Mouse (Mus musculus) lung, embryonic 15.5 days (tissue): ENCODE measurements around the gene Gsap. TPM values are rescaled to one million over a fixed set of nuclear protein-coding genes. Genes with fewer than 3 reads are reported as not detected.

Experiments
- ATAC-seq: fragments of 200-750 bp; cut with Nextera tagmentation; 2 replicates; pipeline ENCODE4 v1.8.0; 2017; ENCODE audit warnings: moderate number of reproducible peaks, borderline replicate concordance; ENCODE audit not compliant: low FRiP score, low TSS enrichment; ENCODE audit errors: extremely low read depth
- H3K27ac ChIP-seq: fragments of 300-500 bp; sonication (generic); 2 replicates; pipeline ENCODE4 v1.5.1; 2015; ENCODE audit warnings: moderate library complexity, mild to moderate bottlenecking, inconsistent platforms
- H3K27me3 ChIP-seq: fragments of 300-500 bp; sonication (generic); 2 replicates; pipeline ENCODE4 v1.6.1; 2015; ENCODE audit warnings: inconsistent platforms
- H3K36me3 ChIP-seq: fragments of 300-500 bp; sonication (generic); 2 replicates; pipeline ENCODE4 v1.6.1; 2015; ENCODE audit warnings: inconsistent platforms
- H3K4me1 ChIP-seq: fragments of 300-500 bp; sonication (generic); 2 replicates; pipeline ENCODE4 v1.6.1; 2015; ENCODE audit warnings: inconsistent platforms
- H3K4me2 ChIP-seq: fragments of 300-500 bp; sonication (generic); 2 replicates; pipeline ENCODE4 v1.6.1; 2015; ENCODE audit warnings: inconsistent platforms, mild to moderate bottlenecking, moderate library complexity
- H3K4me3 ChIP-seq: fragments of 300-500 bp; sonication (generic); 2 replicates; pipeline ENCODE4 v1.5.1; 2015; ENCODE audit warnings: mild to moderate bottlenecking, inconsistent platforms
- H3K9ac ChIP-seq: fragments of 300-500 bp; sonication (generic); 2 replicates; pipeline ENCODE4 v1.6.1; 2015; ENCODE audit warnings: inconsistent platforms
- H3K9me3 ChIP-seq: fragments of 300-500 bp; sonication (generic); 2 replicates; pipeline ENCODE4 v1.6.1; 2016; ENCODE audit warnings: inconsistent platforms
- WGBS: fragments of 180-500 bp; shearing (Covaris S2); methylation state at CpG from one replicate; pipeline ENCODE4 v1.1.7; 2015; 5-methylcytosine and 5-hydroxymethylcytosine counted together
- polyA plus RNA-seq: library from polyadenylated mRNA; unstranded; fragments of >200 nt; fragmentation: Nextera tagmentation; extraction: Ambion mirVana; gene quantifications from 2 replicates; pipeline ENCODE4 v1.2.1, GENCODE M21; 2015

Gsap gene
- polyA plus RNA-seq, 1 experiment from 2014 or later = 3.2 TPM

DNA sequence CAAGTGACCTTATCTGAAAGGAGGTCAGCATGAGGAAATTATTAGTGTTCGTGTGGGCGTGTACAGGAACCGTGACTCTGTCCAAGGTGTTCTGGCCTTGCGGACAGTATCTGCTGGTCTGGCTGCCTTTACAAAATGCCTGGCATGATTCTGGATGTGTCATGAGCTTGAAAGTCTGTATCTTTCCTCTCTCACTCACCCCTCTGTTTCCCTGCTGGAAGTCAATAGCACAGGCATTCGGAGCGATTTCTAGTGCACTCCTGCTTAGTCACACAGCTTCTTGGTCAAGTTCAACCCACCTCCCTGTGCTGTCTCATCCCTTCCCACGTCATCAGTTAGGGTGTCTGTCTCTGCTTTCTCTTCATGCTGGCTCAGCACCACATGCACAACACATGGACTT is 162.3 kb downstream of the Gsap start:
- ATAC-seq = no peak
- Histone ChIP-seq H3K4me1 (no peaks in the 10 kb centered on the region), H3K9ac (no peak overlapping the region), H3K9me3 (no peaks in the 10 kb centered on the region), H3K4me3 (no peak overlapping the region), H3K4me2 (no peak overlapping the region), H3K36me3 (no peaks in the 10 kb centered on the region), H3K27me3 (no peaks in the 10 kb centered on the region), H3K27ac (no peak overlapping the region)
- 71% methylated on average over 7 of the region's 7 CpGs for whole genome bisulfite sequencing

DNA sequence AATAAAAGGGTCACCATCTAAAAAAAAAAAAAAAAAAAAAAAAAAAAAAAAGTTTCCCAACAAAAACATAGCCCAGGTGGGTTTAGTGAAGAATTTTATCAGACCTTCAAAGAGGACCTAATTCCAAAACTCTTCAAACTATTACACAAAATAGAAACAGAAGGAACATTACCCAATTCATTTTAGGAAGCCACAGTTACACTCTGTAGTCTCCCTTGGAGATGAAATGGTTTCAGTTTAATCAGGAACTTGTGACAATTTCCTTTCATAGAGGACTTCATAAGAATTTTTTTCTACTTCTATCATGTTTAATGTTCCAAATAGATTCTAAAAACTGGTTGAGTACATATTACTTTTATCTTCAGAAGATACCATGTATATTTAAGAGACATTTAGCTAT is 165.6 kb downstream of the Gsap start:
- Histone ChIP-seq H3K27me3 (no peaks in the 10 kb centered on the region), H3K36me3 (no peaks in the 10 kb centered on the region), H3K9ac (no peak overlapping the region), H3K27ac (no peak overlapping the region), H3K4me1 (no peaks in the 10 kb centered on the region), H3K4me3 (no peak overlapping the region), H3K4me2 (no peak overlapping the region), H3K9me3 (no peaks in the 10 kb centered on the region)
- no peak for ATAC-seq

DNA sequence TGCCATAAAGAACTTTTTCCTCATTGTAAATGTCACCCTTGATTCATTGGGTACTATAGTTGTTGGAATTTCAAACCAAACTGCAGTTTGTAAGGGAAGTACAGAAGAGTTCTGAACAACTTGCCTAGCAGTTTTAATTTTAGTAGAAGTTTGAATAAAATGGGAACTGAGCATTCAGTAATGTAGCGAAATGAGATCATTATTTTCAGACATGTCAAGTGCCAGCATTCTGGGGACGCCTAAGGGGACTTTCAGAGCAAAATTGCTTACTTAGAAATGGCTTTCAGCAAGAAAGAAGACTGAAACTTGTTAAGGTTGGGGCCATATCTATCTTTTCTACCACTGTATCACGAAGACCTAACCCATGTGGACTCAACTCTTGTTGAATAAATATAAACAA is 172.6 kb downstream of the Gsap start:
- 69% methylated on average over 3 of the region's 3 CpGs for WGBS
- H3K27ac ChIP-seq = no peak overlapping the region
- no peaks in the 10 kb centered on the region for H3K36me3 ChIP-seq
- H3K4me1 ChIP-seq = no peaks in the 10 kb centered on the region
- no peak overlapping the region for H3K4me2 ChIP-seq
- no peaks in the 10 kb centered on the region for H3K9me3 ChIP-seq
- ATAC-seq = no peak
- H3K4me3 ChIP-seq = no peak overlapping the region
- H3K9ac ChIP-seq = no peak overlapping the region
- H3K27me3 ChIP-seq = no peaks in the 10 kb centered on the region

DNA sequence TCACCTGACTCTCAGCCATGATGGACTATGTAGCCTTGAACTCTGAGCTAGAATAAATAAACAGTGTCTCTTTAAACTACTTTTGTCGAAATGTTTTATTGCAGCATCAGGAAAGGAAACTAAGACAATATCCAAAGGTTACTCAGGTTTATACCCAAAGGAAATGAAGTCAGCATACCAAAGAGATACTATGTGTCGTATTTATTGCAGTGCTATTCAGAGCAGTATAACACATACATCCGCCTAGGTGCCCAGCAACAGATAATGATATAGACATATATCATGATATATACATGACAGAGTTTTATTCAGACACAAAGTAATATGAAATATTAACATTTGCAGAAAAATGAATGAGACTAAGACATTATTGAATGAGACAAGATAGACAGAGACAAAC is 177.3 kb downstream of the Gsap start:
- Histone ChIP-seq H3K9me3 (no peaks in the 10 kb centered on the region), H3K27ac (no peak overlapping the region), H3K4me3 (no peak overlapping the region), H3K4me1 (no peaks in the 10 kb centered on the region), H3K4me2 (no peak overlapping the region), H3K9ac (no peak overlapping the region), H3K36me3 (no peaks in the 10 kb centered on the region), H3K27me3 (no peaks in the 10 kb centered on the region)
- ATAC-seq = no peak
- 47% methylated on average over 3 of the region's 3 CpGs for WGBS

Other genes with a start within 250 kb of the Gsap start
- 4.5 and 4.9 TPM in 2 replicates for gene Rsbn1l, start 229.9 kb upstream of the Gsap start, polyA plus RNA-seq
- 24.3 and 27.5 TPM in 2 replicates for gene Ptpn12, start 130.3 kb upstream of the Gsap start, polyA plus RNA-seq
- 4.6 and 5.8 TPM in 2 replicates for gene Fgl2, start 186.4 kb downstream of the Gsap start, polyA plus RNA-seq
- 1.4 and 1.5 TPM in 2 replicates for gene Ccdc146, start 238.4 kb downstream of the Gsap start, polyA plus RNA-seq
- 5.5 and 6.0 TPM in 2 replicates for gene Fam185a, start 238.7 kb downstream of the Gsap start, polyA plus RNA-seq